Mouse (Mus musculus) bone marrow macrophage, adult 2 months (primary cell): Measurements from ENCODE around the gene Pde1c. TPM values are rescaled to one million over a fixed set of nuclear protein-coding genes. Genes with fewer than 3 reads are reported as not detected.

Experiments used
- H3K27ac ChIP-seq: 2 replicates; pipeline ENCODE4 v1.5.1; 2012; ENCODE audit warnings: low read depth, low read length; ENCODE audit not compliant: insufficient read depth
- H3K4me1 ChIP-seq: 2 replicates; pipeline ENCODE4 v1.6.1; 2012; ENCODE audit warnings: low read length; ENCODE audit not compliant: control insufficient read depth, insufficient read depth
- H3K4me3 ChIP-seq: 2 replicates; pipeline ENCODE4 v1.5.1; 2012; ENCODE audit warnings: mild to moderate bottlenecking, low read length, moderate library complexity; ENCODE audit not compliant: insufficient read depth
- CTCF ChIP-seq: IDR thresholded peaks from 2 replicates; pipeline ENCODE4 v1.5.1; 2012; ENCODE audit warnings: low read depth, mild to moderate bottlenecking, low read length, moderate library complexity
- POLR2A ChIP-seq: IDR thresholded peaks from 2 replicates; pipeline ENCODE4 v1.6.1; 2012; ENCODE audit warnings: mild to moderate bottlenecking, low read depth, low read length, borderline replicate concordance
- polyA plus RNA-seq: library from polyadenylated mRNA; stranded (reverse); fragments of >200 nt; gene quantifications from 2 replicates; pipeline ENCODE4 v1.2.4, GENCODE M21; 2012; ENCODE audit not compliant: missing spikeins, insufficient read depth, insufficient read length

Pde1c gene
- polyA plus RNA-seq, 1 experiment, result not detected

DNA sequence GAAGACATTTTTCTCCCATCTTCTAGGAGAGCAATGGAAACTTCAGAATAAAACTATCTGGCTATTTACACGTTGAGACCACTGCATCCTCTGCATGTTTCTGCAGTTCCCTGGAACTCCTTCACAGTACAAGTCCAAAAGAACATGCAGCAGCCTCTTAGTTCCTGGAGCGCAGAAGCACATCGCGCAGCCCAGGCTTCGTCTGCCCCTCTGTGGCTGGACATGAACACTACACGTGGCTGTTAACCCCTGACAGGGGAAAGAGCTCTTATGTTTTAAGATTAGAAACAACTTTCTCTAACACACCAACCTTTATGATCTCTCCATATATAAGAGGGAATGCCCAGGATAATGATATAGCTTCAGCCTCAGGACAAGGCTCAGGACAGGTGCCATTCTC is 92.3 kb downstream of the Pde1c start:
- no peak for TF ChIP-seq CTCF
- TF ChIP-seq POLR2A, result no peak
- Histone ChIP-seq H3K4me1 (no peaks in the 10 kb centered on the region), H3K27ac (no peak overlapping the region), H3K4me3 (no peak overlapping the region)

DNA sequence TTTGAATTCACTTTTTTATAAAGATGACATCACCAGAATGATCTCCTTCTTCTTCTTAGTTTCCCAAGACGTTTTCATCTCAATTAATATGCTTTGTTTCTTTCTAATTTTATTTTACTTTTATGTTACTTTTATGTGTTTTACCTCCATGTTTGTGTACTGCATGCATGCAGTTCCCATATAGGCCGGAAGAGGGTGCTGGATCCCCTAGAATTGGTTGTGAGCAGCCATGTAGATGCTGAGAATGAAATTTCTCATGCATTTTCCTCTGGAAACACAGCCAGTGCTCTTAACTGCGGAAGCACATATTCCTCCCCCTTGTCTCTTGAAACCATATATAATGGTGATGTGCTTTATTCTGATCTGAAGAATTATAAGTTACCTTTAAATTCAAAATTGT is 110.8 kb downstream of the Pde1c start:
- H3K4me1 ChIP-seq, result no peaks in the 10 kb centered on the region
- H3K4me3 ChIP-seq, result no peak overlapping the region
- TF ChIP-seq CTCF, result no peak
- TF ChIP-seq POLR2A, result no peak
- no peak overlapping the region for H3K27ac ChIP-seq

DNA sequence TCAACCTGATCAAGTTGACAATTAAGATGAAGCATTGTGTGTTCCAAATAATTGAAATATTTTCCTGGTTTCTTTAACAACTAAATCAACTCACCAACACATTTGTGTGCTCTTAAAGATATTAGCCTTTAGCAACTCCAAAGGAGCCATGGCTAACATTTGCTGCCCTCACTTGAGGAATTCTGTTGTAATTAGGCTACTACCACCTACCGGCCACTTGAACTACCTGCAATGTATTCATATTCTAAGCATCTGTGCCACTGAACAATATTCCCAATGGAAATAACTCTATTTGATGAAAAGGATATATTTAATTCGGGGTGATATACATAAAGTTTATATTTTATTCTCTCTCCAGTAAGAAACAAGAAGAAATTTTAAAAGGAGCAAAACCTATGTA is 121.0 kb downstream of the Pde1c start:
- TF ChIP-seq POLR2A (no peak), CTCF (no peak)

DNA sequence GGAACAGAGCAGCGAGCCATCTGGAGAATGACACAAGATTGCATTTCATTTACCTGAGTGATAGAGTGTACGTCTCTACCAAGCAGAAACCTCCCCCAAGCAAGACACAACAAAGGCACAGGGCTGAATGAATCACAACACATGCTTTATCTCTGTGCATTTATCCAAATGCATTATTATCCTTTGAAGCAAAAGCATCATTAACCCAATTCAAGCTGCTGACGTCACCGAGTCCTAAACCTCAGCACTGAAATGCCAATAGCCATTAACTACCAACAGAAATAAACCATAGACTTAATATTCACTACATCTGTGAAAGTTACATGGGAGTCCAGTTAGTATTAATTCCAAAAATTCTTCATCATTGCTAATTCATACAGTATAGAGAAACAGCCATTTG is 127.4 kb downstream of the Pde1c start:
- no peak overlapping the region for H3K4me3 ChIP-seq
- H3K4me1 ChIP-seq, result no peaks in the 10 kb centered on the region
- TF ChIP-seq POLR2A, result no peak
- TF ChIP-seq CTCF, result no peak
- H3K27ac ChIP-seq, result no peak overlapping the region

More for the DNA sequence above, 121.0 kb downstream of the Pde1c start:
- H3K27ac ChIP-seq, result no peak overlapping the region
- H3K4me3 ChIP-seq, result no peak overlapping the region
- H3K4me1 ChIP-seq, result no peaks in the 10 kb centered on the region

DNA sequence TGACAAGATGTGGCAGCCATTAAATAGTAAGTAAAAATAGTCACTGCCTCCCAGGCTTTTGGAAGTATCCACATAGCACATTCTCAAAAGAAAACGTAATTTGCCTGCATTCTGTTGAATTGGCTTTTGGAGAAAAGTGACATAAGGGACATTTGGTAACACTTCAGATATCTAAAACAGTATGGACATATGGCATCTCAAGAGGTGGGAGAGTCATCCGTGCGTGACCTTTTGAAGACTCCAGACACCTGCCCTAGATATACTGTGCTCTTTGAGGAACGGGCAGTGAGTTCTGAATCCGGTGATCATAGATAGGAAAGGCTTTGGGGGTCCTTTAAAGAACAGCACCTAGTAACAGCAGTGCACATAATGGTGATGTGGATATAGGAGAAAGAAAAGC is 143.1 kb downstream of the Pde1c start:
- TF ChIP-seq POLR2A (no peak), CTCF (no peak)
- Histone ChIP-seq H3K27ac (no peak overlapping the region), H3K4me3 (no peak overlapping the region), H3K4me1 (no peaks in the 10 kb centered on the region)

DNA sequence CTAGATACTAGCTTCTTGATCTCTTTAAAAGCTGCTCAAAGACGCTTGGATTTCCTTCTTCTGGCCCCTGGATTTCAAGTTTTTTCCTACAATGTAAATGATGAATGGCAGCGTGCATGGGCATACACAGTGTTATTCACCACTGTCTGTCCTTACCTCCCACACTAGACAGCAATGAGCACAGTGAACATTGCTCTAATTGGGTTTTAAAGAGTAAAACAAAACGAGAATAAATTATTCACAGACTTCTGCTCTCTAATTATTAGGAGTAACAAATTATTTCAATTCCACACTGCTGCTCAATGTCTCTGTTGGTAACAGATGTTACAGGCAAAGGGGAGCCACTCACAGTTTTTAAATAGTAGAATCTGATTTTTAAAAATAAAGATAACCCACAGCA is 146.0 kb downstream of the Pde1c start:
- H3K4me1 ChIP-seq, result no peaks in the 10 kb centered on the region
- H3K27ac ChIP-seq, result no peak overlapping the region
- H3K4me3 ChIP-seq, result no peak overlapping the region
- TF ChIP-seq POLR2A, result no peak
- TF ChIP-seq CTCF, result no peak

DNA sequence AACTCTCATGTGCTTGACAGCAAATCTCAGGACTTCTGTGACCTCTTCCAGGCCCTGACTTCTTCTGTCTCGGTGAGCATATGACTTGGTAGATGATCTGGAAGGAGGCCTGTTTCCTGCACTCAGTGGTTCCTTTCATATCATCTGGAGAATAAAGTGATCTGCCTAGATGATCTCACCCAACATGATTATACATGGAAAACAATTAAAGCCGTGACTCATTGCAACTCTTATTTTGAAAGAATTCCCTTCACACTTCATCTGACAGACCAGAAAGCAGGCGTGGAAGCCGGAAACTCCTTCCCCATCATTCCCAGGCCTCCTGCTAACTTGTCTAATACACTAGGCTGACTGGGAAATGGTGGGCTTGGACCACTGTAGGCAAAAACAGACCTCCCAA is 152.7 kb downstream of the Pde1c start:
- no peak overlapping the region for H3K4me3 ChIP-seq
- H3K27ac ChIP-seq, result no peak overlapping the region
- no peaks in the 10 kb centered on the region for H3K4me1 ChIP-seq
- TF ChIP-seq CTCF, result no peak
- no peak for TF ChIP-seq POLR2A

DNA sequence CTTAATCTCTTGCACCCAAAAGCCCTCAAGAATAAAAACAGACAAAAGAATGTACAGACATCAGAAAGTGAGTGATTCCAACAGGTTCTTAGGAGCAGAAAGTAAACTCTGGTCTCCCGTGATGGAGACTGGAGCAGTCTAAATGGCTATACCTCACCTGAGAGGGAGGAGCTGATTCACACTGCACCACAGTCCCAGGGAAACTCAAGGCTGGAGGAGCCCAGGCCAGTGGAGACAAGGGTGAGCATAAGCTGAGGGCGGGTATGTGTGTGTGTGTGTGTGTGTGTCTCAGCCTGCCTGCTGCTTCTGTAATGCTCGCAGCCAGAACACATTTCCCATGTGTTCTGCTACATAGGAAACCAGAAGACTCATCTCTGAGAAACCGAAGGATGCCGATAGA is 179.7 kb downstream of the Pde1c start:
- Histone ChIP-seq H3K4me3 (no peak overlapping the region), H3K4me1 (no peaks in the 10 kb centered on the region), H3K27ac (no peak overlapping the region)
- TF ChIP-seq CTCF, result no peak

DNA sequence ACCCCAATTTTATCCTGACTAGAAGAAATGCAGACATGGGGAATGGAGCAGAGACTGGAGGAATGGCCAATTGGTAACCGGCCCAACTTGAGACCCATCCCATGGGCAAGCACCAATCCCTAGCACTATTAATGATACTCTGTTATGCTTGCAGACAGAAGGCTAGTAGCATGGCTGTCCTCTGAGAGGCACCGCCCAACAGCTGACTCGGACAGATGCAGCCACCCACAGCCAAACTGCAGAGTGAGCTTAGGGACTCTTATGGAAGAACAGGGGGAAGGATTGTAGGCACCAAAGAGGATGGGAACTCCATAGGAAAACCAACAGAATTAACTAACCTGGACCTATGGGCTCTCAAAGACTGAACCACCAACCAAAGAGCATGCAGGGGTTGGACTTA is 192.5 kb downstream of the Pde1c start:
- Histone ChIP-seq H3K4me1 (no peaks in the 10 kb centered on the region), H3K27ac (no peak overlapping the region), H3K4me3 (no peak overlapping the region)
- TF ChIP-seq CTCF (no peak), POLR2A (no peak)

DNA sequence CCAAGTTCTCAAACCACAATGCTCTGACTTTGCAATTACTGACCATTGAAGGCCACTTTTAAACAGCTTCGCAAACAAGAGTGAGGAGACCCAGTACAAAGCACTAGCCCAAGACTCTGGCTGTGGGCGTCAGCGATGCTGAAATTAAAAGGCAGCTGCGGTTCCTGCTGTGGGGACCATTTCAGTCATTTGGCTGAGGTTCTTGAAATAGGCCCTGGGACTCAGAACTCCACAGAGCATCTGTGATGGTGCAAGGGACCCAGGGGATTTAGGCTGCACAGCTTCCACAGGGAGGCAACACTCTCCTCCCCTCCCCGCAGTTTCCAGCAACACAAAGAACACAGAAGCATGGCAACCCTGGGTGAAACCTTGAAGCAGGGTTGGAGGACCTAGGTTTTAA is 194.7 kb downstream of the Pde1c start:
- TF ChIP-seq CTCF (no peak), POLR2A (no peak)
- Histone ChIP-seq H3K27ac (no peak overlapping the region), H3K4me3 (no peak overlapping the region), H3K4me1 (no peaks in the 10 kb centered on the region)

DNA sequence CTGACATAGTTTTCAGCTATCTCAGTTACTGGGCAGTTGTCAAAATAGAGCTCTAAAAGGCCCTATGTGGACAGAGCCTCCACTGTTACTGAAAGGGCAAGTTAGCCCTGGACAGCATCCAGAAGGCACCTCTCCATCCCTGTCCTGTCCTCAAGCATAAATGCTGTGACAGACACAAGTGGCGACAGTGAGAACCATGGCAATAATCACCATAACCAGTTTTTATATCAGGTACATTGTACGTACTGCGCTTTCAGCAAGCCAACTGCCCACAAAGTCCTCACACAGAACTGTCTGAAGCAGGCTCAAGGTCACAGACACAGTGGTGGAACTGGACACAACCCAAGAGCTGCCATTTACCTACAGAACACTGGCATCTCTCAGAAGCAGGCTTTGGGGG is 195.2 kb downstream of the Pde1c start:
- H3K4me3 ChIP-seq, result no peak overlapping the region
- TF ChIP-seq POLR2A, result no peak
- no peak for TF ChIP-seq CTCF
- no peaks in the 10 kb centered on the region for H3K4me1 ChIP-seq
- H3K27ac ChIP-seq, result no peak overlapping the region
